Mouse (Mus musculus) B cell, adult 2 months (primary cell): ENCODE data around the gene Gm44511.
A peak's percentile ranks its signal among the peaks of the same experiment; 100 is the strongest.
"Not testable (repeated sequence)": the region's sequence is repeated elsewhere in the genome, so short reads cannot be mapped to it uniquely, and the experiment has no call there.

ENCODE experiments used
- DNase-seq, 2 experiments: peaks; one replicate each; pipeline ENCODE4 v3.0.0; 2022

The Gm44511 gene

DNA sequence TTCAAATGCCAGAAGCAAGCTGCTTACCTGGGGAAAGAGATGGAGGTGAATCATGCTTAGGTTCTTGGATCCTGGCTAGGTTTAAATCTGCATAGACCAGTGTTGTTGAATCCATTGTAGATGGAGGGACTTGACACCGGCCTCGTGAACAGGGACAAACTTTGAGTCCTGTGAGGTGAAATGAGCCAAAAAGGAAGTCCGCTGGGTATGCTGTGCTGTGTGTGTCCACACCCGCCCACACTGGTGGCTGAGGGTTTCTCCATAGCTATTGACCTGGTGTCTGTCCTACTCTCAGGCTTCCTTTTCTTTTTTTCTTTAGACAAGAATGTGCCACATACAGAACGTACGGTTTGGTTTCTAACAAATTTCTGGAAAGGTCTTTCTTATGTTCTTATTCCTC, at the start of gene Gm44511, which contains the start of gene Klrb1b:
Gm44511 (minus strand) TSS at position 184 of the 400 bp plus-strand sequence.
Klrb1b (minus strand) TSS at position 200 of the 400 bp plus-strand sequence.
- DNase-seq: no peak

DNA sequence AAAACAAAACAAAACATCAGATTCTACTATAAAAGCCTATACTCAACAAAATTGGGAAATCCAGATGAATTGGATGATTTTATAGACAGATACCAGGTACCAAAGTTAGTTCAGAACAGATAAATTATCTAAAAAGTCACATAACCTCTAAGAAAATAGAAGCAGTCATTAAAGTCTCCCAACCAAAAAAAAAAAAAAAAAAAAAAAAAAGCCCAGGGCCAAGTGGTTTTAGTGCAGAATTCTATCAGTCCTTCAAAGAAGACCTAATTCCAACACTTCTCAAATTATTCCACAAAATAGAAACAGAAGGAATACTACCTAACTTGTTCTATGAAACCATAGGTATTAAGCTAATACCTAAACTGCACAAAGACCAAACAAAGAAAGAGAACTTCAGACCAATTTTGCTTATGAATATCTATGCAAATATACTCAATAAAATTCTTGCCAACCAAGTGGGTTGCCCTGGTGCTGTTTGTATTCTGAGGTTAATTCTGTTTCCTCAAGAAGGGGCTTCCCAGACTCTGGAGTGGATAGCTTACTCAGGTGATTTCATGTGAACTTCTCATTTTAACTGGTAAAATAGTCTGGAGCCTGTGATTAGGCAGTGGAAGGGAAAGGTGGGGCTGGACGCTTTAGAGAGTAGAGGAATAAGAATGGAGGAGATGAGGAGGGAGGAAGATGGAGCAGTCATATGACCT, 45.9 kb upstream of the Gm44511 start:
- peak; percentile 44 to 51 for DNase-seq

DNA sequence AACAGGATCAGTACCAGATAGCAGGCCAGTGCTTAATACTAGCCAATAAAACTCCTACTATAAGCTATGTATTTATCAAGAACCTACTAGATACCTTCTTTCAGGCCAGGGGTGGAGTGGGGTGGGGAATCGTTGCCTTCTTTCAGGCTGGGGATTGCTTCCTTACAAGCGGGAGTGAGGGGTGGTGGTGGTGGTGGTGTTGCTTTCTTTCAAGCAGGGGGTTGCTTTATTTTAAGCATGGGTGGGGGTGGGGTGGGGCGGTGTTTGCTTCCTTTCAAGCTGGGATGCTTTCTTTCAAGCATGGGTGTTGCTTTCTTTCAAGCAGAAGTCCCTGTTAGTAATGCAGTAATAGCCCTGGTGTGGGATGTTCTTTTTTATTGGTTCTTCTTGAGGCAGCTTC, 42.7 kb upstream of the Gm44511 start:
- peak in 1 of 2 experiments; percentile 42 for DNase-seq

DNA sequence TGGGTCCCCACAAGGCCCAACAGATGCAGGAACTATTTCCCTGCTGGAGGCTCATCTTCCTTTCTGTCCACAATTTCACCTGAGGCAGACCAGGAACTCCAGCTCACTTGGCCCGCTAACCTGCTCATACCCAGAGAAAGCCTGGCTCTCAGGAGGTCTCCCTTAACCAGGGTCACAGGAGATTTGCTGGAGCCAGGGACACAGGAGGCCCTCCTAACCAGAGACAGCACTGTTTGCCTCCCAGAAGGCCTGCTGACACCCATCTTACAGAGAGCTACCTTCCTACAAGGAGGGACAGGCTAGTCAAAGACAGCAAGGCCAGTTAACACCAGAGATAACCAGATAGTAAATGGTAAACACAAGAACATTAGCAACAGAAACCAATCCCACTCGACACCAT, 31.9 kb upstream of the Gm44511 start:
- no peak for DNase-seq

DNA sequence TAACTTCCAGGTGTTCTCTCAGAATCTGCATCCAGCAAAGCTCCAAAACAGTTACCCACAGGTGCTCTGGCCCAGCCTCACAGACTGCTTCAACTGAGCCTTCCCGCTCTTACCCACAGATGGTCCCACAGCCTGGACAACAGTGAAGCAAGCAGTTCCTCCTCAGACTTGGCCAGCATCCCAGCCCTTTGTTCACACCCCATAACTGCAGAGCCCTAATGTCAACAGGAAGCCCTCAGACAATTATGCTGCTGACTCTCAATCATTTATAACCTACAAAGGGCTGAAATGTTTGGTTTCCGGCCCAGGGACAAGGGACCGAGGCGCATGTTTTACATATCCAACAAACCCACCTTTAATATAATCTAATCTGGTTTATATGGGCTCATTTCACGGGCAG, 30.1 kb upstream of the Gm44511 start:
- DNase-seq: peak; percentile 62 to 70

DNA sequence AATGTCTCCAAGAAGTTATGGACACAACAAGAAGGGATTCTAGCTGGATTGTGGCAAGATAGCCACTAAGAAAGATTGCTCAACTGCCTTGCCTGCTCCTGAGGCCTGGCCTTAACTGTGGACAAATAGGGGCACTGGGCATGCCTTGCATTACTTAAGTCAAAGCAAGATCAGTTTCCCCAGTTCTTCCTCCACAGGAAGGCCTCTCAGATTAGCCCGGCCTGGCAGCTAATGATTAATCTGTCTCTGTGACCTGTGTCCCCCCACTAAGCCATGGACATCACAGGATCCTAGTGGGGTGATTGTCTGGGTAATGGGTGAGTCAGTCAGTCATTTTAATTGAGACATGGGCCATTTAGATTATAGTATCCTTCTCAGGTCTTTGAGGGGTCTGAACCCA, 29.4 kb upstream of the Gm44511 start:
- DNase-seq: no peak

DNA sequence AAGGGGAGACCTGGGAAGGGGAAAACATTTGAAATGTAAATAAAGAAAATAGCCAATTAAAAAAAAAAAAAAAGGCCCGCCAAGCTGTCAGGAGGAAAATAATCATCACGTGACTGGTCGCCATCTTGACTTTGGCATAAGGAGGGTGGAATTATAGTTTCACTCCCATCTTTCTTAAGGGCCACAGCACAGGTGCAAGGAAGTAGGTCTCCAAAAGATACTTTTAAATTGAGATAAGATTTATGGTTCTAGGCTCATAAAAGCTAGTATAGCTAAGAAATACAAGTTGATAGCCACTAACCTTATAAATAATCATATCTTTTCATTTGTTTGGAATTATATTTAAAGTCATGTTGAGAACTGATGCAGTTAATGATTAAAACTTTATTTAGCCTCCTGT, 28.8 kb upstream of the Gm44511 start:
- no peak for DNase-seq

DNA sequence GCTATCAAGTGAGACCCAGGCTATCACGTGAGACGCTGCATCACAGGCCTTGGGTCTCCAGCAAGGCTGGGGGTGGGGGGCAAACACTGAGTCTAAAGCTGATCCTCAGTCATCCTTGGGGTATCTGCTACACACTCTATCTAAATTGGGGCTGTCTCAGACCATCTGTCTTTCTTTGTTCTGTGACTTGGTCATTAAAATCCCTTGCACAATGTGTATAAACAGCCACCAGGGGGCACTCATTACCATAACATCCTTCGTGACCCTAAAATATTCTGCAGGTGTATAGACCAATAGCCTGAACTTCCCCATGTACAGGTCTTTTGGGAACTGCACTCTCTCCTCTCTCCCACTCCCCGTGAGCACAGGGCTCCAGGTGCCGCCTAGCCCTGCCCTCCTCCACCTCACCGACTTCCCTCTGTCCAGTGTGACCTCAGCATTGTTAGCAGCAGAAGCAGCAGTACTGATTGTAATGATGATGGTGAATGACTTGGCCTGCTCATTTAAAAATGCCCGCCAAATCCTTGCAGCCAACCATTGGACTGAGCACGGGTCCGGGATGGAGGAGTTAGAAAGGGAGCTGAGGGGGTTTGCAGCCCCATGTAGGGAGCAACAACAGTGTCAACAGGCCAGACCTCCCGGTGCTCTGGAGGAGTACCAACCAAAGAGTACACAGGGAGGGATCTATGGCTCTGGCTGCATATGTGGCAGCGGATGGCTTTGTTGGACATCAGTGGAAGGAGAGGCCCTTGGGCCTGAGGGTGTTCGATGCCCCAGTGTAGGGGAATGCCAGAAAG, 28.1 kb upstream of the Gm44511 start:
- peak; percentile 91 to 92 for DNase-seq

DNA sequence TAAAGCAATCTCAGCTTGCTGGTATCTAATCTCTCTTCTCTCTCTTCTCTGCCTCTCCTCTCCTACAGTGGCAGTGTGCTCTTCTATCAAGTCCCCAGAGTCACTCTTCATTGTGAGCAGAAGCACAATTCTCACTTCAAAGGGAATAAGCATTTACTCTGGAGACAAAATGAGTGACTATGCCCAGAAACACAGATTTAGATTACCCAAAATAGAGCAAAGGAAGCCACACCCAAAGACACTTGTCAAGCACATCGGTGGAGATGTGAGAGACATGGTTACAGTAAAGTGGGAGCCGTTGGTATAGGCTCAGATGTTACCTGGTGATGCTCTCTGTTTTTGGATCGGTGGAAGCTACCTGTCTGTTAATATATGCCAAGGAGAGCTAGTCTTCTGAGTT, 26.7 kb upstream of the Gm44511 start:
- no peak for DNase-seq

DNA sequence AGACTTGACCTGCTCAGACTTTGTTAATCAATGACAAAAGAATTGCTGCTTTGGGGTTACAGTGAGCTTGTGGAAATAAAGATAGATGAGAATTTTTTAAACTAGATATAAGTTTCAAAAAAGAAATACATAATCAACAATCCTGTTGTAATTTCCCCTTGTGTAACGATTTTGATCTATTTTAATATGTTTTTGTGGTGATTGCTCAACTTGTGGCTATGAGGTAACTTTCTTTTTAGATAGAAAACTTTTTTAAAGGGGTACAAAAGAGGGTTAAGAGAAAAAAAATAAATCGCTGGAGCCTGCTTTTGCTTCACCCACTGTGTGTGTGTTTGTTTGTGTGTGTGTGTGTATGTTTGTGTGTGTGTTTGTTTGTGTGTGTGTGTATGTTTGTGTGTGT, 25.0 kb upstream of the Gm44511 start:
- DNase-seq: no peak

DNA sequence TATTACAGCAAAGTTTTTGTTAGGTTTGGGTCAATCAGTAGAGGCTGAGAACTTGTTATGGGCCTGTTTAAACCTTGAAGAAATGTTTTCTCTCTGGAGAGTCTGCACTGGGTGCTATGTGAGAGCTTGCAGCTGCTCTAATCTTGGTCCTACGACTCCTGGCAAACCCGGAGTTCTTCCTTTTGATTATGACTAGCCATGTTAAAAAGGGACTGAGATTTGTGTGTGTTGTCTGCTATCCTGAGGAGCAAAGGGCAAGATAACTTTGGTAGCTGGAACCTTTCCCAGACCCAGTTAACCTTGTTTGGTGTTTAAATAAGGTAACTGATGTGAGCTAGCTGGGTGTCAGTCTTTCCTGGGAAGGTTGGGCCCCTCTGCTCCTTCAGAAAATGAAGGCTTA, 24.6 kb upstream of the Gm44511 start:
- no peak for DNase-seq

DNA sequence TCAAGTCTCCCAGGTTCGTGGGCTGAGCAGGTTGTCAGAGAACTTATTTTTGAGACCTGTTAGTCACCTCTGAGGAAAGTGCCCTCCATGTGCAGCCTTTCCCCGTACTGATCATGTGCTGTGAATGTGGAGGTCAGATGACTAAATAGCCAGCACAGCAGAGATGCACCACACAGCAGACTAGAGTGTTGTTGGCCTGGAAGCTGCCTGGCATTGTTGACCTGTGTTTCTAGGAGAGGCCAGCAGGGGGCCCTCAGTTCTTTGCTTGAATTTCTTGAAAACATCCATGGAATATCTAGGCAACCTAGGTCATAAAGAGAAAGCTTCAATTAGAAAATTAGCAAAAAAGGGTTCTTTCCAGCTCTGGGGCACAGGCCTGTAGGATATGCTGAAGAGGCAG, 23.8 kb upstream of the Gm44511 start:
- DNase-seq: peak; percentile 66 to 72

DNA sequence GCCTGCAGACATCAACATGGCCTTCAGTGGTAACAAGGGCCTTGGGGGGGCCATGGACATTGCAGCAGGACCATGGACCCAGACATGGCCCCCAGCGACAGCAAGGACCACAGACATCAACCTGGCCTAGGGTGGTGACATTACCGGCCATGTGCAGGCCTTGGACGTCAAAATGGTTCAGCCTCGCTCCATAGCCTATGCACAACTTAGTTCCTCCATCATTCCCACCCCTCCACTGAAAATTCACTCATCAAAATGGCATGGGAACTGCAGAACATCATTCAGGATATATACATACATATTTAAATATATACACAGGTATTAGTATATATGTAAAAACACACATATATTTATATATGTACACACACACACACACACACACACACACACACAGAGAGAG, 21.3 kb upstream of the Gm44511 start:
- DNase-seq: no peak

DNA sequence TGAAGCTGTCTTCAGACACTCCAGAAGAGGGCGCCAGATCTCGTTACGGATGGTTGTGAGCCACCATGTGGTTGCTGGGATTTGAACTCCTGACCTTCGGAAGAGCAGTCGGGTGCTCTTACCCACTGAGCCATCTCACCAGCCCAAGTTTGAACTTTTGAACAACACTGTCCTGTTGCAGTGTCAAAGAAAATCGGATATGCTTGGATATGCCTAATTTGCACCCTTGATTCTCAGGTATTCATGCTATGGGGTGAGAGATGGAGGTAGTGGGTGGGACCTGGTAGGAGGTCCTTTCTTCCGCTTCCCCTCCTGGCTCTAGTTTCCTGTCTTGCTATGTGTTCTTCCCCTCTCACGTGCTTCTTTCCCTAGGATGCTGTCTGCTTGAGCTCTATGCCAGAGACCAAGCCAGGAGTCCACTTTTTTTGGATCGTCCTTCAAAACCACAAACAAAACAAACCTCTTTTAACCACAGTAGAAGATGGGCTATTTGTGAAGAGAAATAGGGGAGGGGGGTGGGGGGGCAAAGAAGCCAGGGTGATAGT, 20.0 kb upstream of the Gm44511 start:
- no peak for DNase-seq

DNA sequence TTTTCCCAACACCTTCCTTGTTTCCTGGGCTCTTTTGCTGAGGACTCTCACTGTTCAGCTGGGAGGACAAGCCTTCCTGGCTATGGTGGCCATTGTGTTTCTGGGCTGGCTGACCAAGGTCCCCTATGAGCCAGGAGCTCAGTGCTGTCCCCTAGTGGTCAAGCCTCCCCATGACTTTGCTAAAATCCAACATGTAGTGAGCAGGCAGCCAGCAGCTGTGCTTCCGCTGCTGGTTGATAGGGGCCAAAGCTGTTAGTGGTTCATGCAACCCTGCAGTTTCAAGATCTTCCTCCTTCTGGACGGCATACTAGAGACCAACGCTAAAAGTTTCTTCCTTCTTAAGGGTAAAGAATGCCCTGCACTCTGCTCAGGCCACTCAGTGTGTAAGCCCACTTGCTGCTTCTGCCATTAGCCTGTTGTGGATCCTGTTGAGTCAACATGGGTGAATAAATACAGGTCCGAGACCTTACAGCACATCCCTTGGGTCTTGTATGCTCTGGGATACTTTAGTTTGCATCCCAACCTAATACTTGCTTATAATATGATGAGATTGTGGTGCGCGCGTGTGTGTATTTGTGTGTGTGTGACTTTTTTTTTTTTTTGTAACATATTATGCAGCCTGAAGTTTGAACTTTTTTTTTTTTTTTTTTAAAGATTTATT, 19.3 kb upstream of the Gm44511 start:
- peak; percentile 94 to 95 for DNase-seq

DNA sequence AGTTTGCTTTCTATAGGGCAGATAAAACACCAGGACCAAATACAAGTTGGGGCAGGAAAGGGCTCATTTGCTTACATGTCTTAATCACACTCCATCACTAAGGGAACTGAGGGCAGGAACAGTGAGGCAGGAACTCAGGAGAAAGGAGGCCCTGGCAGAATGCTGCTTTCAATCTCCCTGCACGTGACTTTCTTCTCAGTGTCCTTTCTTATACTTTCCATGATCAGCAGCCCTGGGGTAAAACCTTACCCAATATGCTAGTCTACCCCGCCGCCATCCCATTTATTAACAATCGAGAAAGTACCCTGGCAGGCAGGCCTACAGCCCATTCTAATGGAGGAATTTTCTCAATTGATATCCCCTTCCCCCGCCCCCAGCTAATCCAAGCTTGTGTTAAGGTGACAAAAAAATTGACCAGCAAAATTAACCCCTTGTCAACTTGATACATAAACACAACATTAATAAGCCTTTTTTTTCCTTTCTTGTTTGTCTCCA, 18.5 kb upstream of the Gm44511 start:
- DNase-seq: no peak

DNA sequence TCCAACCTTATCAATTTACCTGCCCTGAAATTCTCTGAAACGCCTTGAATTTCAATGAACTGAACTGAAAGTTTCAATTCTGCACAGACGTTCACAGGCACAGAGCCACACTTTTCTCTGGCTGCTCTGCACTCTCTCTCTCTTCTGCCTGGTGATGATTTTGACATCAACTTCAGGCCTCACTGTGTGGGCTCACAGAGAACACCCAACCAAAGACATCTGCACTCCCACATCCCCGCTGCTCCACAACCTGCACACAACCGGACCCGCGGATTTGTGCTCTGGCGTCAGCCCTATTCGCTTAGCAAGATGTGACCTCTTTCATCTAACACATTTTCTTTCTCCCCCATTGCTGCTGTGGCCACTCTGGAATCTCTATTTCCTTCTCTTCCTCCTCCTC, 18.0 kb upstream of the Gm44511 start:
- DNase-seq: no peak

DNA sequence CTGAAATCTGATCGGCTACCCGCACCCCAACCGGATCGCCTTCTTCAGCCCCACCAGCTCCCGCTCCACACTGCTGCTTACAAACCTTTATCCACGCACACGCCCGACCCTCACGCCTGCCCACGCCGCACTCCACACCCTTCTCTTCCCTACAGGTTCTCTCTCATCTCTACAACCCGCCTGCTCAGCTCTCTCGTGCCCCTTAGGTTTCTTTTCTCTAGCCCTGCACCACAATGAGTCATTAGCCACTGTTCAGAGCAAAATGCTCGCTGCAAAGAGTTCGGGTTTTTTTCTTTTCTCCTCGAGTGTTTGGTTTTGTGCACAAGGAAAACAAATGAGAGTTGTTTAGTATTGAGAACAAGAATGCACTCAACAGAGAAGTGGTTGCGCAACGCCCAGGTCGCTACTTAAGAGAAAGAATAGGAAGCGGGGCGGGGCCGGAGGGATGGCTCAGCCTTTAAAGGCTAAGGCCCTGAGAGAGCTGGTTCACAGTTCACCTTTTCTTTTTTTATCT, 17.4 kb upstream of the Gm44511 start:
- peak; percentile 72 to 75 for DNase-seq

DNA sequence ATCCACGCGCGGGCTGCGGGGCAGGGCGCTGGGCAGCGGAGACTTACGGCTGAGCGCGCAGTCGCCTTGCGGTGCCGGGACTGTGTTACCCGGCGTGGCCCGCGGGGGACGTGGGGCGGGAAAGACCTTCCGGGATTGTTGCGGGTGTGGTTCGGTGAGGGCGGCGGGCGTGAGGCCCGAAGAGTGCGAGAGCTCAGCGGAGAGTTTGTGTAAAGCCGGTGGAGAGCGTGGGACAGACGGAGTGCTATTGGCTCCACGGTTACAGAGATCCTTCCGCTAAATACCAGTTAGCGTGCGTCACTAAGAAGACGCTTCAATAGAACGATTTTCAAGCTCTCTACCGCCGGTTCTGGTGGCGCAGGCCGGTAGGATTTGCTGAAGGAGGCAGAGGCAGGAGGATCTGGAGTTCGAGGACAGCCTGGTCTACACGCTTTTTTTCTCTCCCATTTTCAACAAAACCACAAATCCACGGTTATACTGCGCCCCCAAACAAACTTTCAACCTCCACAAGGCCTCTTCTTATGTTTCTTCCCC, 16.9 kb upstream of the Gm44511 start:
- peak; percentile 91 to 93 for DNase-seq

DNA sequence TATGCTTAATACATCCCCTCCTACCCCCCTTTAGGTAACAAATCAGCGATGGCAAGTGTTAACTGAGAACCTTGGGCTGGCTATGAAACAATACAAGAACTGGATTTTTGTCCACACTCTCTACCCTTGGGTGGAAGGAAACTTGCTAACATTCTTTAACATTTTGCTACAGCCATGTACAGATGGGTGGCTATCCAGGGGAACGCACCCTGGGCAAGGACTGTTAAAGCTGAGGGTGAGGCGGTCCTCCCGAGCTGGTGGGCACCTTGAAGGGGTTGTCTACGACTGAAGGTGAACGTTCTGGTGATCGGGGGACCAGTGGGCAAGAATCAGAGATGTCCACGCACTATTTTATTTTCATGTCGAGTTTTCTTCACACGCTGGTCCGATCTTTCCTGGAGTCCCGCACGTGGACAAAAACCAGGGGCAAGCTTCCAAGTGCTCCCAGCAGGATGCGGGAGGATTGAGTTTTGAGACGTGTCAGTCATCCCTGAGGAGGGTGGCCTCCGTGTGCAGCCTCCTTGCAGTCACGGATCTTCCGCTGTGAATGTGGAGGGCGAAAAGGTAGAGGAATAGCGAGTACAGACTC, 16.3 kb upstream of the Gm44511 start:
- peak; percentile 47 to 54 for DNase-seq

DNA sequence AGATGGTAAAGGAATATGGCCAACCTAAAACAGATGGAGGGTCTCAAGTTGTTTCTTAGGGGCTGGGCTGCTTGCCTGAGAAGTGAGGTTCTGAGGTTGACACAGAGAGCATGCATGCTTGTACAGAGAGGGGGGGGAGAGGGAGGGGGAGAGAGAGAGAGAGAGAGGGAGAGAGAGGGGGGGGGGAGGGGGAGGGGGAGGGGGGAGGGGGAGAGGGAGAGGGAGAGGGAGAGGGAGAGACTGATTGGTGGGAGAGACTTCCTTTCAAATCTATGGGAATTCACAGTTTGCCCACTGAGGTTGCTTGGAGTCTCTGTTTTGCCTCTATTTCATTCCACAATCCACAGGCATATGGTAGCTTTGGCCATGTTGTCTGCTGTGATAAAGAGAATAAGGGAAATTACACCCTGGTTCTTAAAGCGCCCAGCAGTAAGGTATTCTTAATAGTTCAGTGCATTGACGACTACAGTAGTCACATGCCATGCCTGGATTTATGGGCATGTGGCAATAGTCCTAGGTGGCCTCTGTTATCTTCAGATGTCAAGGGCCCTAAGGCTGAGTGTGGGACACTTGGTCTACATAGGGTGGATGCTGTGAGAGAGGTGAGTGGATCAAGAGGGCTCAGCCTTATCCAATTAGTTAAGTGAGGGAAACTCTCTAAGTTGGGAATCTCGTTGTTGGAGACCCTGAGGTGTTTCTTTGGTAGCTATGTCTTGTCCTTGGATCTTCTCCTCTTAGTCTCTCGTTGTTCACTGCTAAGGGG, 15.4 kb upstream of the Gm44511 start:
- no peak for DNase-seq

DNA sequence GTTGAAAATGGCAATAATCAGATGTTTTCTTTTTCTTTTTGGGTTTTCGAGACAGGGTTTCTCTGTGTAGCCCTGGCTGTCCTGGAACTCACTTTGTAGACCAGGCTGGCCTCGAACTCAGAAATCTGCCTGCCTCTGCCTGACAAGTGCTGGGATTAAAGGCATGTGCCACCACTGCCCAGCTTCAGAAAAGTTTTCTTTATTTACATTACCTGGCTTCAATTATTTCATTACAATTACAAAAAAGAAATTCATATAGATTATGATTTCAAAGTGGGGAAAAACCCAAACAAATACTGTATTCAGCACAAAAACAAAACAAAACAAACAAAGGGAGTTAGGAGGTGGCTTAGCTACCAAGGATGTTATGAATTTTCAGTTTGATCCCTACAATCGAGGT, 14.6 kb upstream of the Gm44511 start:
- not testable (repeated sequence) for DNase-seq
